Mouse (Mus musculus) heart, embryonic 14.5 days (tissue): Measurements from ENCODE around the gene Uvrag. TPM values are rescaled to one million over a fixed set of nuclear protein-coding genes. Genes with fewer than 3 reads are reported as not detected.

Experiments used
- ATAC-seq: fragments of 200-750 bp; cut with Nextera tagmentation; 2 replicates; pipeline ENCODE4 v1.8.0; 2017; ENCODE audit warnings: low read depth, moderate TSS enrichment; ENCODE audit not compliant: insufficient number of reproducible peaks, insufficient read depth, low FRiP score
- H3K27ac ChIP-seq, 2 experiments: fragments of 200-500 bp in 1 of 2; fragments of 300-500 bp in 1 of 2; sonication (generic) in 1 of 2; replicated peaks in 1 of 2; 2 replicates each; pipeline ENCODE4 v1.5.1; 2012 to 2014; ENCODE audit warnings: low read depth in 2 of 2, low read length in 2 of 2, control low read depth in 1 of 2, mild to moderate bottlenecking in 1 of 2, mixed read lengths in 1 of 2; ENCODE audit not compliant: control insufficient read depth in 1 of 2, insufficient read depth in 1 of 2
- H3K27me3 ChIP-seq: fragments of 300-500 bp; sonication (generic); 2 replicates; pipeline ENCODE4 v1.6.1; 2014; ENCODE audit warnings: mild to moderate bottlenecking, low read length, control low read depth; ENCODE audit not compliant: control insufficient read depth, insufficient read depth
- H3K36me3 ChIP-seq: fragments of 300-500 bp; sonication (generic); 2 replicates; pipeline ENCODE4 v1.6.1; 2014; ENCODE audit warnings: mild to moderate bottlenecking, control low read depth, low read length, mixed read lengths; ENCODE audit not compliant: control insufficient read depth, insufficient read depth
- H3K4me1 ChIP-seq, 2 experiments: fragments of 200-500 bp in 1 of 2; fragments of 300-500 bp in 1 of 2; sonication (generic) in 1 of 2; 2 replicates each; pipeline ENCODE4 v1.6.1; 2012 to 2014; ENCODE audit warnings: low read length in 2 of 2, control low read depth in 1 of 2, mixed read lengths in 1 of 2; ENCODE audit not compliant: control insufficient read depth in 2 of 2, insufficient read depth in 2 of 2
- H3K4me2 ChIP-seq: fragments of 300-500 bp; sonication (generic); 2 replicates; pipeline ENCODE4 v1.6.1; 2014; ENCODE audit warnings: mild to moderate bottlenecking, low read length
- H3K4me3 ChIP-seq, 2 experiments: fragments of 200-500 bp in 1 of 2; fragments of 300-500 bp in 1 of 2; sonication (generic) in 1 of 2; 2 replicates each; pipeline ENCODE4 v1.5.1; 2012 to 2014; ENCODE audit warnings: low read length in 2 of 2, mild to moderate bottlenecking in 2 of 2, control low read depth in 1 of 2, low read depth in 1 of 2, moderate library complexity in 1 of 2; ENCODE audit not compliant: control insufficient read depth in 1 of 2, insufficient read depth in 1 of 2
- H3K9ac ChIP-seq: fragments of 300-500 bp; sonication (generic); 2 replicates; pipeline ENCODE4 v1.6.1; 2014; ENCODE audit warnings: mild to moderate bottlenecking, low read length
- H3K9me3 ChIP-seq: fragments of 300-500 bp; sonication (generic); 2 replicates; pipeline ENCODE4 v1.6.1; 2016; ENCODE audit warnings: low read length, control low read depth; ENCODE audit not compliant: control insufficient read depth
- WGBS: fragments of 180-500 bp; shearing (Covaris S2); extraction: QIAGEN DNeasy Blood & Tissue Kit; methylation state at CpG from one replicate; pipeline ENCODE4 v1.1.7; 2014; 5-methylcytosine and 5-hydroxymethylcytosine counted together
- polyA plus RNA-seq: library from polyadenylated mRNA; unstranded; fragments of >200 nt; fragmentation: Nextera tagmentation; extraction: Ambion mirVana; gene quantifications from 2 replicates; pipeline ENCODE4 v1.2.1, GENCODE M21; 2014

Gene Uvrag
- polyA plus RNA-seq, 1 experiment from 2014 or later = 18.9 TPM

- Histone ChIP-seq H3K4me1 (peaks cover 36 to 46% of the 10 kb centered on the region in 2 experiments), H3K4me2 (no peak overlapping the region), H3K9me3 (no peaks in the 10 kb centered on the region), H3K9ac (no peak overlapping the region), H3K4me3 (no peak overlapping the region), H3K27ac (no peak overlapping the region), H3K27me3 (no peaks in the 10 kb centered on the region), H3K36me3 (no peaks in the 10 kb centered on the region)
- 80% methylated on average over 12 of the region's 12 CpGs for WGBS
- no peak for ATAC-seq
Measured at GRCm38 (mm10) chr7:98873316-98873715, 267.6 kb downstream of the Uvrag start.

- Histone ChIP-seq H3K27ac (no peak overlapping the region), H3K27me3 (no peaks in the 10 kb centered on the region), H3K4me3 (no peak overlapping the region), H3K9me3 (no peaks in the 10 kb centered on the region), H3K4me1 (peaks cover 46 to 56% of the 10 kb centered on the region in 2 experiments), H3K4me2 (no peak overlapping the region), H3K36me3 (no peaks in the 10 kb centered on the region), H3K9ac (no peak overlapping the region)
- no peak for ATAC-seq
- WGBS = 63% methylated on average over 12 of the region's 12 CpGs
Measured at GRCm38 (mm10) chr7:98871882-98872281, 269.1 kb downstream of the Uvrag start.

- Histone ChIP-seq H3K4me3 (no peak overlapping the region), H3K4me1 (peaks cover 47 to 56% of the 10 kb centered on the region in 2 experiments), H3K27ac (no peak overlapping the region), H3K9ac (0 out of 2 replicates have a peak overlapping the region, but pooled peaks have one; percentile 1), H3K27me3 (no peaks in the 10 kb centered on the region), H3K9me3 (no peaks in the 10 kb centered on the region), H3K36me3 (no peaks in the 10 kb centered on the region), H3K4me2 (no peak overlapping the region)
- WGBS = 20% methylated on average over 12 of the region's 12 CpGs
- no peak for ATAC-seq
Measured at GRCm38 (mm10) chr7:98870791-98871190, 270.1 kb downstream of the Uvrag start.

DNA sequence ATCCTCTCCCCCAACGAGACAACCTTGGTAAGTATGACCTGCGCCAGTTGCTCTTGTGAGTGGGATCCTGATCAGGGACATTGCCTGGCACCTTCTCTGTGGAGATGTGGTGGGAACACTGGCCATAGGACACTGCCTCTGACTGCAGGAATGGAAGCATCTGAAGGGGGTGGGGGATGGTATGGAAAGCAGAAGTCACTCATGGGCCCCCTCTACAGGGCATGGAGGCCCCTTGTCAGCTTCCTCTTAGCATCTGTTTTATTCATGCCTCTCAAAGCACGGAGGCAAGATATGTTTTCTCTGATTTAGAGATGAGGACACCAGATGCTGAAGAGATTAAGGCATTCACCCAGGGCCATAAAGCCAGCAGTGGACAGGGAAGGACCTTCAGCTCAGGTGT is 271.9 kb downstream of the Uvrag start:
- Histone ChIP-seq H3K27me3 (no peaks in the 10 kb centered on the region), H3K9me3 (no peaks in the 10 kb centered on the region), H3K36me3 (no peaks in the 10 kb centered on the region), H3K4me1 (peaks cover 34 to 39% of the 10 kb centered on the region in 2 experiments), H3K27ac (no peak overlapping the region), H3K9ac (no peak overlapping the region), H3K4me2 (no peak overlapping the region), H3K4me3 (no peak overlapping the region)
- 63% methylated on average over 3 of the region's 3 CpGs for WGBS
- no peak for ATAC-seq

DNA sequence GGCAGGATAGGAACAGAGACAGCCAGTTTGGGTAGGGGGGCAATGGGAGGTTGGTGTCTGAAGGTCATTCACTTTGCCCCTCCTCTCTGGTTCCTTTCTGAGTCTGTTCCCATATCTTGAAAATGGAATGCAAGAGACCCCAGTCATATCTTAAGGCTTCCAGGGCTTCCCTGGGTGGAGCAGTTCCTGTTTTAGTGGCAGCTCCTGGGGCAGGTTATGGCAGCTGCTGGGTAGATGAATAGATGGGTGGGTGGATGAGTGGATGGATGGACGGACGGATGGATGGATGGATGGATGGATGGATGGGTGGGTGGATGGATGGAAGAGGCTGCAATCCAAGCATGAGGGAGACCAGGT is 273.2 kb downstream of the Uvrag start:
- H3K4me1 ChIP-seq = peaks cover 38 to 39% of the 10 kb centered on the region in 2 experiments
- 0 out of 4 replicates have a peak overlapping the region, but pooled peaks of 1 of the 2 experiments have one; percentile 26 for H3K27ac ChIP-seq
- H3K4me2 ChIP-seq = no peak overlapping the region; the same call in 1 of the 2 replicates

GRCm38 (mm10) chr7:98867053-98867793 is 273.7 kb downstream of the Uvrag start:
- WGBS = 11% methylated on average over 12 of the region's 12 CpGs
- peak overlapping the region; percentile 34 for H3K9ac ChIP-seq
- no peaks in the 10 kb centered on the region for H3K9me3 ChIP-seq
- H3K36me3 ChIP-seq = no peaks in the 10 kb centered on the region
- H3K27me3 ChIP-seq = no peaks in the 10 kb centered on the region
- H3K4me2 ChIP-seq = peak overlapping the region; percentile 31; the same call in 1 of the 2 replicates
- H3K4me3 ChIP-seq = no peak overlapping the region
- no peak; the same call in 1 of the 2 replicates for ATAC-seq
- H3K27ac ChIP-seq = 0 out of 4 replicates have a peak overlapping the region, but pooled peaks of 1 of the 2 experiments have one; percentile 26
- H3K4me1 ChIP-seq = peaks cover 35 to 39% of the 10 kb centered on the region in 2 experiments

More for the DNA sequence above, 273.2 kb downstream of the Uvrag start:
- 62% methylated on average over 2 of the region's 2 CpGs for WGBS
- no peaks in the 10 kb centered on the region for H3K9me3 ChIP-seq
- H3K4me3 ChIP-seq = no peak overlapping the region
- H3K9ac ChIP-seq = peak overlapping the region; percentile 34; the same call in 1 of the 2 replicates
- ATAC-seq = no peak
- H3K36me3 ChIP-seq = no peaks in the 10 kb centered on the region
- no peaks in the 10 kb centered on the region for H3K27me3 ChIP-seq

GRCm38 (mm10) chr7:98863969-98864718 is 276.8 kb downstream of the Uvrag start:
- H3K27ac ChIP-seq = no peak overlapping the region
- H3K36me3 ChIP-seq = no peaks in the 10 kb centered on the region
- no peaks in the 10 kb centered on the region for H3K27me3 ChIP-seq
- 55% methylated on average over 9 of the region's 9 CpGs for WGBS
- no peak overlapping the region for H3K9ac ChIP-seq
- H3K4me2 ChIP-seq = no peak overlapping the region
- no peak overlapping the region for H3K4me3 ChIP-seq
- H3K9me3 ChIP-seq = no peaks in the 10 kb centered on the region
- H3K4me1 ChIP-seq = peaks cover 24 to 28% of the 10 kb centered on the region in 2 experiments
- no peak for ATAC-seq
